Mouse (Mus musculus) lung, postnatal 10 days (tissue): Measurements from ENCODE around the gene Dnajc14.

Source experiments
- DNase-seq: peaks from one replicate; pipeline ENCODE4 v3.0.0; 2021

Gene Dnajc14

DNA sequence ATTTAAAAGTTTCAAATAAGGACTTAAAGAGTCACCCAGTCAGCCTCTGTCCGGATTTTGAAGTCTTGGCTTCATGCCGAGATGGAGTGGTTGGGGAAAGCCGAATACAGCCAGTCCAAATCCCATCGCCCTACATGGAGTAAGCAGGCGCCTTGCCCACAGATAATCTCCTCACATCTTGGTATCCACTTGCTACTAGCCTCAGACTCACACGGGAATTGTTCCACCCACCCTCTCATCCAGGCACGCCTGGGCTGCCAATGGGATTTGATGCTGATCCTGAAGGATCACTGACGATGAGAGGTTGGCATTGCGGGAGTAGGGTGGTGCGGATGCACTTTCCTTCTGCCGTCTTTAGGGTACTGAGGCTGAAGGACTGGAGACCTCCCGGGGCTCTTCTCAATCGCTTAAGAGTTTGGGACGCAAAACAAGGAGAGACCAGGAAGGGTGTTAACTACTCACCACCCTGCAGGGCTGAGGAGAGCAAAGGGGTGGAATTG is at the start of gene Dnajc14:
Gene Dnajc14, plus strand, starts transcription at position 292 of the 500 bp plus-strand sequence.
- peak; percentile 75 for DNase-seq

DNA sequence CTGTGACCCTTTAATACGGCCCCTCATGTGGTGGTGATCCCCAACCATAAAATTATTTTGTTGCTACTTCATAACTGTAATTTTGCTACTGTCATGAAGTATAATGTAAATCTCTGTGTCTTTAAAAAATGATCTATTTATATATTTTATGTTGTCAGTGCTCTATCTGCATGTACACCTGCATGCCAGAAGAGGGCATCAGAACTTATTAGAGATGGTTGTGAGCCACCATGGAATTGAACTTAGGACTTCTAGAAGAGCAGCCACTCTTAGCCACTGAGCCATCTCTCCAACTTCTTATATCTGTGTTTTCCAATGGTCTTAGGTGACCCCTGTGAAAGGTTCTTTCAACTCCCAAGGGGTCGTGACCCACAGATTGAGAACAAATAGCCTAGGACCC is 31.0 kb upstream of the Dnajc14 start:
- DNase-seq: no peak

- no peak for DNase-seq
Observed at GRCm38 (mm10) chr10:128773685-128774084, 30.2 kb upstream of the Dnajc14 start.

GRCm38 (mm10) chr10:128778441-128778840 is 25.4 kb upstream of the Dnajc14 start:
- no peak for DNase-seq

GRCm38 (mm10) chr10:128779011-128779795 is 24.7 kb upstream of the Dnajc14 start:
- DNase-seq: peak; percentile 95

- no peak for DNase-seq
Observed at GRCm38 (mm10) chr10:128780200-128780599, 23.7 kb upstream of the Dnajc14 start.

- DNase-seq: peak; percentile 53
Observed at GRCm38 (mm10) chr10:128790398-128791124, 13.3 kb upstream of the Dnajc14 start, which contains the start of gene Mmp19. TSS of gene Mmp19 (plus strand) at chr10:128790910.

DNA sequence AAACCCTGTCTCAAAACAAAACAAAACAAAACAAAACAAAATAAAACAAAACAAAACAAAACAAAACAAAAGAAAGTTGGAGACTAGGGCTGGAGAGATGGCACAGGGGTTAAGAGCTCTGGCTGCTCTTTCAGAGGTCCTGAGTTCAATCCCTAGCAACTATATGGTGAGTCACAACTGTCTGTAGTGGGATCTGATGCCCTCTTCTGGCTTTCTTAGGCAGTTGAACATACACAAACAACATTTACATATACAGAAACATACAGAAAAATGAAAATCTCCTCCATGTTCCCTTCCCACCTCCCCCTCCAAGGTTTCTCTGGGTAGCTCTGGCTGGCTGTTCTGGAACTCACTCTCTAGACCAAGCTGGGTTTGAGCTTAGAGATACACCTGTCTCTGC is 11.8 kb upstream of the Dnajc14 start:
- DNase-seq: no peak

DNA sequence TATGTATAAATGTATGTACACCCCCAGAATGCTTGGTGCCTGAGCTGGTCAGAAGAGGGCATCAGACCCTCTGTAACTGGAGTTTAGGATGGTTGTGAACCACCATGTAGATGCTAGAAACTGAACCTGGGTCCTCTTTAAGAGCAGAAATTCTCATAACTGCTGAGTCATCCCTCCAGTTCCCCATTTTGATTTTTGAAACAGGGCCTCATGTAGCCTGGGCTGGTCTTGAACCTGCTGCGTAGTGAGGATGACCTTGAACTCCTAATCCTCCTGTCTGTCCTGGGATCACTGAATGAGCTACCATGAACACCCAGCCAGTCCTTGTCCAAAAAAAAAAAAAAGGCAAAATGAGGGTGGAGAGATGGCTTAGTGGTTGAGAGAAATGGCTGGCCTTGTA is 10.6 kb upstream of the Dnajc14 start:
- DNase-seq: no peak

DNA sequence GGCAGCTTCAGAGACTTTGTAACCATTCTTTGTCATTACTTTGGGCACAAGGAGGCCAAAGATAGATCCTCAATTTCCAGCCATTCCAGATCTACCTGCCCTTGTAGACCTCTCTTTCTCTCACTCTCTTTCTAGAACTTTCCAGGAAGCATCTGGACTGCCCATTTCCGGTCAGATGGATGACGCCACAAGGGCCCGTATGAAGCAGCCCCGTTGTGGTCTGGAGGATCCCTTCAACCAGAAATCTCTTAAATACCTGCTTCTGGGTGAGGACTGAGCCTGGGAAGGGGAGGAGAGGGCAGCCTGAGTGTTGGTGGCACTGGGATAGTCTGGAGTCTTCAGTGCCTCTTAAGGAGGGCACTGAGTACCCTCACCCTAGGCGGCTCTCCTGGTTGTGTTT is 9.5 kb upstream of the Dnajc14 start:
- no peak for DNase-seq

DNA sequence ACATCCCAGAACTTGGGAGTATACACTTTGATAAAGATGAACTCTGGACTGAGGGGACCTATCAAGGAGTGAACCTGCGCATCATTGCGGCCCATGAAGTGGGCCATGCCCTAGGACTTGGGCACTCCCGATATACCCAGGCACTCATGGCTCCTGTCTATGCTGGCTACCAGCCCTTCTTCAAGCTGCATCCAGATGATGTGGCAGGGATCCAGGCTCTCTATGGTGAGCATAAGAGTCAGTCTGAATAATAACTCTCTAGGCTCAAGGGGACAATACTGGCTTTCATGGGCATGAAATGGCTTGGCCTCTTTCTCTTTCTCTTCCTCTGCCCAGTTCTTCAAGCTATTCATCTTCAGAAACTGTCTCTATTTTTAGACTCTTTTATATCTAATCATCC is 8.3 kb upstream of the Dnajc14 start:
- DNase-seq: no peak

GRCm38 (mm10) chr10:128798676-128799075 is 5.2 kb upstream of the Dnajc14 start:
- no peak for DNase-seq

DNA sequence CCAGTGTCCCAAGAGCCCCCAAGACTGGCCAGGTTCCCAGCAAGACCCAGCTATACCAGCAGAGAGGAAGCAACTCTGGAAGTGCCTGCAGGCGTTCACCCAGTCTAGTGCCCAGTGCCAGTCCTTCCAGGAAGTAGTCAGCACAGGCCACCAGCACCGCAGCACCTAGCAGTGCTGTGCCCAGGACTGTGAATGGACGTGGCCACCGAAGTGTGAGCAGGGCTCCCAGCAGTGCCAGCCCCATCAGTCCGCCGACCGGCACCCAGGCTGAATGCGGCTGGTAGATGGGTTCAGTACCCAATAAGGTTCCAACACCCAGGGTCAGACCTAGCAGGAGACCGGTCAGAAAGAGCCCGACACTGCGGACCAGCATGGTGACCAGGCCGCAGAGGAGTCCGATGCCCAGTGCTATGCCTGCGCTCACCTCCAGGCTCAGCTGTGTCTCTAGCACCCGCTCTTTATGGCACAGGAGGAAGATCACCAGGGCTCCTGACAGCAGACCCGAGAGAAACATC is 1.8 kb upstream of the Dnajc14 start:
- DNase-seq: no peak

DNA sequence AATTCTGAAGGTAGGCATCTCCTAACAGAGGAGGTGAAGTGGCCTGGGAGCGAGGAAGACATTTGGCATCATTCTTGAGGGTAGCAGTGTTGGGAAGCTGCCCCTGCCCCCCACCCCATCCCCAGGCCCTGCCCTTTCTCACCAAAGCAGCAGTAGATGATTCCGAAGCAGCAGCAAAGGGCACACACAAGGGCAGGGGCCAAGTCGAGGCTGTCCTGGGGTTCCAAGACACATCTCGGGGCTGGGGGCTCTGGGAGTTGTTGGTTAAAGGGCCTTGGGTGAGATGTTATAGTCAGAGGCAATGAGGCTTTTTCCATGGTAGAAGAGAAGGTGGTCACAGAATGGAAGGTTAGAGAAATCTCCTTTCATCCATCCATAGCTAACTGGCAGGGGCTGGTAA is 906 bp upstream of the Dnajc14 start:
- no peak for DNase-seq

DNA sequence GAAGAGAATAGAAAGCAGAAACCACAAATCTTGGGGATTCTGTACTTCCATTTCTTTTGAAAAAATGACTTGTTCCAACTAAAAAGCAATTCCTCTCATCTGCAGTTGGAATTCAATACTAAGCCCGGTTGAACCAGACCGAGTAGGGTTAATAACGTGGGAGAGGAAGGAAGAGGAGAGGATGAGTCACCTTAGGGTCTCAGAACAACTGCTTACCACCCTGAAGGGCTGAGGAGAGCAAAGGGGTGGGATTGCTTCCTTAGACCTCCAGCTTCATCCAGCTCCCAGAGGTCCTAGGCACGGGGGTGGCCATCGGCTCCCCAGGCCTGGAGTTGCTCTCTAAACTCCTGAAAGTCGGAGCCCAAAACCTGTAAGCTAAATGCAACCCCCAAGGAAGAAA is 501 bp upstream of the Dnajc14 start:
- DNase-seq: no peak

GRCm38 (mm10) chr10:128804271-128805091 is 619 bp downstream of the Dnajc14 start, which contains the start of gene Tmem198b:
TSS of gene Tmem198b (minus strand) at chr10:128804370.
- peak; percentile 76 for DNase-seq

DNA sequence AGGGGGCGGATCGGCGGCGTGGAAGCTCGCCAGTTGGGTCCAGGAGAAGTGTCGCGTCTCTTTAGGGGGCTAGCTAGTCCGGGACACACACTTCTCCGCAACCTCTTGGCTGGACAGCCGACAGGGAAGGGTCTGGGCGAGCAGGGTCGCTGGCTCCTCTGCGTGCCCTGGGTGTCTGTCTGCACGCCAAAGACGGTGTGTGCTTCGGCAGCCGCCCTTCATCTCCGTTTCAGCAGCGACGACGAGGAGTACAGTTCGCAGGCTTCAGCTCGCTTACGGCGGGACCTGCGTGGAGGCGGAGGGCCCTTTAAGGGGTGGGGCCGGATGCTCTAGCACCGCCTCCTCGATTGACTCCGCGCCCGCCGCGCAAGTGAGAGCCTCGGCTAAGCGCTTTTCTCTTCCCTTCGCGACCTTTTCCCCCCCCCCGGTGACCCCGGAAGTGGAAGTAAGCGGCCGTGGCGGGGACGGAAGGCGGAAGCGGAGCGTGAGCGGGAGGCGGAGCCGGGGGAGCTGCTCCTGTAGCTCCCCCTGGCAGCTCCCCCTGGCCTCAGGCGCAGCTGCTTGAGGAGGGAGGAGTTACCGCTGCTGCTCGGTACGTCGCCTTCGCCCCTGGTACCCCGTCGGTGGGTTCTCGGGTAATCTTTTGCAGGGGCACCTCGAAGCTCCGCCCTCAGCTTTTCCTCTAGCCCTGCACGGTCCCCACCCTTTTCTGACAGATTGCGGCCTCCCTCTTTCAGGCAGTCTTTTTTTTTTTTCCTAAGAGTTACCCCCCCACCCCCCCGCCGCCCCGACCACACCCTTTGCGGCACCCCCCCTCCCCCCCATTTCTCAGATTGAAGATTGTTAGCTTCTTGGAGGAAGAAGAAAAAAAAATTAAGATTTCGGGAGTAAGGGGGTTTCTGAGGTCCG is 1.5 kb downstream of the Dnajc14 start:
- DNase-seq: peak; percentile 98

DNA sequence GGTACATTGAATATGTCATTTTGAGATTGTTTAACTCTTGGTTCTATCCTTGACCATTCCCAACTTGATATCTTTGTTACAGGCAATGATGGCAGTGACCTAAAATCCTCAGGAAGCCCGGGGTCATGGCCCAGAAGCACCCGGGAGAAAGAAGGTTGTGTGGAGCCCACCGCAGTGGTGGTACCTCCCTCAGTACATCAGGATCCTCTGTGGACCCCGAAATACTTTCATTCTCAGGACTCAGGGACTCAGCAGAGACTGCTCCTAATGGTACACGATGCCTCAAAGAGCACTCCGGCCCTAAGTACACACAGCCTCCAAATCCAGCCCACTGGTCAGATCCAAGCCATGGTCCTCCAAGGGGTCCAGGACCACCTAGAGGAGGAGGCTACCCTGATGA is 2.2 kb downstream of the Dnajc14 start:
- DNase-seq: no peak

DNA sequence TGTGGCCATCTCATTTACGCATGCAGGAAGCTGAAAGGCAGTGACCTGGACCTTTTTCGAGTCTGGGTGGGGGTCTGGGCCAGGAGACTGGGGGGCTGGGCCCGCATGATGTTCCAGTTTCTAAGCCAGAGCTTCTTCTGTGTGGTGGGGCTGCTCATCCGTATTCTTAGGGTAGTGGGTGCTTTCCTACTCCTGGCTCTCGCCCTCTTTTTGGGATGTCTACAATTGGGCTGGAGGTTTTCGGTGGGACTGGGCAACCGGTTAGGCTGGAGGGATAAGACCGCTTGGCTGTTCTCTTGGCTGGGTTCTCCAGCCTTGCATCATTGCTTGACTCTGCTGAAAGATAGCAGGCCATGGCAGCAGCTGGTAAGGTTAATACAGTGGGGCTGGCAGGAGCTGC is 3.2 kb downstream of the Dnajc14 start:
- DNase-seq: no peak

DNA sequence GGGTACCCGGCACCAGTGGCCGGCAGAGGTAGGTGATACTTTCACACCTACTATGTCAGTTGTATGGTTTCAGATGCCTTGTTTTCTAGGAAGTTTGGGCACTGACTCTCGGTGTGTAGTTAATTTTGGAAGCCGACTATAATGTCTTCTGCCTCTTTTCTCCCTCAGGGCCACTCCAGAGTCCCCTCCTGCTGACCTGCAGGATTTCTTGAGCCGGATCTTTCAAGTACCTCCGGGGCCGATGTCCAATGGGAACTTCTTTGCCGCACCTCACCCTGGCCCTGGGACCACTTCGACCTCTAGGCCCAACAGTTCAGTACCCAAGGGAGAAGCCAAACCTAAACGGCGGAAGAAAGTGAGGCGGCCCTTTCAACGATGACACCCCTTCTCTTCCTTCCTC is 13.2 kb downstream of the Dnajc14 start, which contains the start of gene Sarnp:
Gene Sarnp, plus strand, starts transcription at position 301 of the 400 bp plus-strand sequence.
- DNase-seq: no peak

DNA sequence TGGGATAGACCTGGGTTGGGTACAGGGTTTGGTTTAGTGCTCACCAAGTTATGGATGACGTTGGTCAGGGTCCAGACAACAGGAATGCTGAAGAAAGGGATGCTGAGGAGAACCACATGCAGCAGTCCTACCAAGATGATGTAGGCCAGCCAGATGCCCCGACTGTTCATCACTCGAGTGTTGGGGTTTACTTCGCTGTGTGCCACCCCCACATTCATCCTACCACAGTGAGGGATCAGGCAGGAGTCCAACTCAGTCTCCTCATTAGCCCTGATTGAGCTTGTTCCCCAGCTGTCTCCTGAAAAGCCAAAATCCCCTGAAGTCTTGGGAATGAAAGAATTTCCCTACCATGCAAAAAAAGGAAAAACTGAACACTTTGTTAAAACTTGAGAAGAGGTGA is 16.4 kb downstream of the Dnajc14 start:
- DNase-seq: no peak
